In genomic region chr3:129044834-129045233, GRCm38 (mm10) we compare ENCODE assay signal across 24 mouse cellular contexts.
"Had no signal": no experiment of that assay in that cellular context is flagged by ENCODE, and none has a peak within 500 bp of the region (broad histone marks: within the 10 kb centered on the region; RNA-seq: fewer than 3 reads in every experiment).

No protein-coding gene starts in this region.

- H3K27me3 ChIP-seq: embryonic facial prominence, embryonic 12.5 days; embryonic facial prominence, embryonic 13.5 days; embryonic facial prominence, embryonic 15.5 days; forebrain, embryonic 12.5 days; forebrain, embryonic 13.5 days; forebrain, embryonic 15.5 days had no signal

- ATAC-seq: forebrain, embryonic 13.5 days; forebrain, embryonic 14.5 days; forebrain, embryonic 15.5 days; forebrain, embryonic 16.5 days; forebrain, postnatal 0 days had no signal

- DNase-seq: cerebellum, adult 8-10 months; cerebellum, adult 9-10 months; cerebellum, adult 9-11 months; cerebellum, postnatal 10 days; cerebellum, postnatal 14 days; cerebellum, postnatal 25 days; cerebellum, postnatal 36 days; embryo, embryonic 11 days; forebrain, postnatal 0 days; gastrocnemius, adult 2 months; gastrocnemius, postnatal 10 days; gastrocnemius, postnatal 14 days; gastrocnemius, postnatal 25 days; gastrocnemius, postnatal 36 days; heart, adult 18-20 months; heart, adult 2 months had no signal
